Mouse (Mus musculus) myocyte (in vitro differentiated cells): ENCODE measurements around the gene Nefh.

Experiments used
- E2F4 ChIP-seq: IDR thresholded peaks from one replicate; pipeline ENCODE4 v1.6.1; 2011; ENCODE audit warnings: mild to moderate bottlenecking, control low read depth, moderate library complexity; ENCODE audit not compliant: insufficient read depth
- MYOD1 ChIP-seq, 3 experiments: IDR thresholded peaks; one replicate each; pipeline ENCODE4 v1.6.1; 2011; ENCODE audit warnings: control low read depth in 2 of 3, low read depth in 2 of 3, mild to moderate bottlenecking in 2 of 3, moderate library complexity in 1 of 3; ENCODE audit not compliant: insufficient read length in 2 of 3, control insufficient read depth in 1 of 3
- MYOG ChIP-seq, 3 experiments: IDR thresholded peaks; one replicate each; pipeline ENCODE4 v1.6.1; 2011; ENCODE audit warnings: control low read depth in 2 of 3, low read depth in 2 of 3, mild to moderate bottlenecking in 2 of 3; ENCODE audit not compliant: insufficient read length in 2 of 3, control insufficient read depth in 1 of 3, insufficient read depth in 1 of 3
- POLR2A ChIP-seq: IDR thresholded peaks from one replicate; pipeline ENCODE4 v1.6.1; 2011; ENCODE audit warnings: low read depth, mild to moderate bottlenecking, control low read depth, moderate library complexity; ENCODE audit not compliant: insufficient read length
- SRF ChIP-seq: IDR thresholded peaks from one replicate; pipeline ENCODE4 v1.6.1; 2011; ENCODE audit warnings: low read depth; ENCODE audit not compliant: control insufficient read depth, insufficient read length
- USF1 ChIP-seq: IDR thresholded peaks from one replicate; pipeline ENCODE4 v1.6.1; 2011; ENCODE audit warnings: low read depth, mild to moderate bottlenecking, control low read depth, moderate library complexity

DNA sequence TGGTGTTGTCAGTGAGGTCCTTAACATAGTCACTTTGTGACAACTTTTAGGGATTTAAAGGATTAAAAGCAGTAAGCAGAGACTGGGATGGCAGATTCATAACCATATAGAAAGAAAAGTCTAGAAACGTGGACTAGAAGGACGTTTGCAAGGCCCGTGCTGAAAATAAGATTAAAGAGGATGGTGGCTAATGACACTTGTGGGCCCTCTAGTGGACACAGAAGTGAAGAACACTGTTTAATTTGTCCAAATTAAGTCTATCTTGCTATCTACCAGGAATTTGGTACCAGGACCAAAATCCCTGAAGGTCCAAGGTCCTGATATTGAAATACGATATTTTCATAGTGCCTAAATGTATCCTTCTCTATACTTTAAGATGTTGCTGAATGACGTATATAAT, 36.4 kb upstream of the Nefh start:
- TF ChIP-seq POLR2A = no peak
- TF ChIP-seq USF1 = no peak
- TF ChIP-seq E2F4 = no peak
- no peak for TF ChIP-seq MYOD1 (IDR thresholded peaks at IDR 0.05; ENCODE audit: control insufficient read depth in 1 of 3, insufficient read length in 2 of 3, low read depth in 2 of 3)
- no peak for TF ChIP-seq SRF
- TF ChIP-seq MYOG (IDR thresholded peaks at IDR 0.05; ENCODE audit: control insufficient read depth in 1 of 3, insufficient read depth in 1 of 3, insufficient read length in 2 of 3, low read depth in 2 of 3) = no peak
